Mouse (Mus musculus) CD4-positive, CD25-positive, alpha-beta regulatory T cell, adult 9 weeks (primary cell): ENCODE measurements around the gene Flt3l. TPM values are rescaled to one million over a fixed set of nuclear protein-coding genes. Genes with fewer than 3 reads are reported as not detected.

Experiments used
- polyA plus RNA-seq: library from polyadenylated mRNA; unstranded; fragments of 100-300 nt; shearing (Covaris generic); gene quantifications from one replicate; pipeline ENCODE4 v1.2.1, GENCODE M21; 2017

Flt3l gene
- polyA plus RNA-seq, result 292 TPM

DNA sequence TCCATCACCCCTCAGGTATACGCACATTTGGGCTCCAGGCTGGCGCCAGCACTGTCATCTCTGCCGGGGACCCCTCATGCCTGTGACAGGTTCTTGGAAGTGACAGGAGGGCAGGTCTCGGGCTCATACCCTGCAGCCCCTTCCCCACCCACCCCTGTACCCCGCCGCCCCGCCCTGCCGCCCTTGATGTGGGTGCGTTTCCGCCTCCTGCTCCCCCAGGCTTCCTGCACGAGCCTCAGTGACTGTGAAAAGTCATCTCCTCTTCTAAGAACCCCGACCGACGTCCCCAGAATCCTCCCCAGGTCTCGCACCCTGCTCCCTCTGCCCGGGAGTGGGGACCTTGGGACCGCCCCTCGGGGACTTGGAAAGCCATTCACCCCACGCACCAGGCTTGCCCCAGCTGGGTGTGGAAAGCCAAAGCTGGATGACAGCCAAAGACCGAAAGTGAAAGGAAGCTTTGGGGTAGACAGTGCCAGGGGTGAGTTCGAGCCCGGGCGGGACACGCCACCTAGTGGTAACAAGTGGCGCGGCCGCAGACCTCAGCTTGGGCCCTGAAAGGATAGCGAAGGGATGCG lies at the start of gene Flt3l, which contains the start of gene Gm45713:
Gene Flt3l, minus strand, starts transcription at position 440 of the 575 bp plus-strand sequence.
Gene Gm45713, minus strand, starts transcription at position 239 of the 575 bp plus-strand sequence.

DNA sequence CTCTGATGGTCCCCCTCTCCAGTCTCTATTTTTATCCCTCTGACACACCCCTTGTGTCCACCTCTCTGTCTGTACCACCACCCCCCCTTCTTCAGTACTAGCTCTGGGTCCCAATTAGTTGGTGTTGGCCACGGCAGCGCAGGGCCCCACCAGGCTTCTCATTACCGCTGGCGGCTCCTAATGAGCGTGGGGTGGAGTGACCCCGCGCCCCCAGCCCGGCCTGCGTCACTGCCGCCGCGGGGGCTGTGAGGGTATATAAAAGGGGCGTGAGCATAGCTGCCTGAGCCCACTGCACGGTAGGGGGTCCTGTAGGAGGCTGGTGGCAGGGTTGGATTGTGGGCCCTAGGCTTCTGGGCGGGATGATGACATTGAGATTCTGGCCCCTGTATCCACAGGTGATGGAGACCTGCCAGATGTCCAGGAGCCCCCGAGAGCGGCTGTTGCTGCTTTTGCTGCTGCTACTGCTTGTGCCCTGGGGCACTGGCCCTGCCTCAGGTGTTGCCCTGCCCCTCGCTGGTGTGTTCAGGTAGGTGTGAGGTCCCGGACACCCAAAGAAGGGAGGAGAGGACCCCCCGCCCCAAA lies 44.8 kb upstream of the Flt3l start, which contains the start of gene Pth2:
Gene Pth2, plus strand, starts transcription at position 100 of the 582 bp plus-strand sequence.

DNA sequence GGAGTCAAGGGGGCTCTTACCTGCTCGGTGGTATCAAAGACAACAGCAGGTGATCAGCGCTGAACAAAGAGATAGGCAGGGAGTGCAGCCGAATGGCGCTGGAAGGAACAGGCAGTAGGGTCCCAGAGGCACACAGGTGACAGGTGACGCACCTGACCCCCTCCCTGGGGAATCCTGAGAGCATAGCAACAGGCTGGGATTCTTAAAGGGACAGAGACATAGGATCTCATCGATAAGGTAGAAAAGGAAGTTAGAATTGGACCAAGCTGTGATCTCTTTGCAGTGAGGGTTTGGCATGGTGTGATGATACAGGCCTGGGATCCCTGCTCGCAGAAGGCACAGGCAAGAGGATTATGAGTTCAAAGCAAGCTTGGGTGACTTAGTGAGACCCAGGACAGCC lies 43.2 kb upstream of the Flt3l start, which contains the start of gene Gfy:
Gene Gfy, minus strand, starts transcription at position 101 of the 400 bp plus-strand sequence.

DNA sequence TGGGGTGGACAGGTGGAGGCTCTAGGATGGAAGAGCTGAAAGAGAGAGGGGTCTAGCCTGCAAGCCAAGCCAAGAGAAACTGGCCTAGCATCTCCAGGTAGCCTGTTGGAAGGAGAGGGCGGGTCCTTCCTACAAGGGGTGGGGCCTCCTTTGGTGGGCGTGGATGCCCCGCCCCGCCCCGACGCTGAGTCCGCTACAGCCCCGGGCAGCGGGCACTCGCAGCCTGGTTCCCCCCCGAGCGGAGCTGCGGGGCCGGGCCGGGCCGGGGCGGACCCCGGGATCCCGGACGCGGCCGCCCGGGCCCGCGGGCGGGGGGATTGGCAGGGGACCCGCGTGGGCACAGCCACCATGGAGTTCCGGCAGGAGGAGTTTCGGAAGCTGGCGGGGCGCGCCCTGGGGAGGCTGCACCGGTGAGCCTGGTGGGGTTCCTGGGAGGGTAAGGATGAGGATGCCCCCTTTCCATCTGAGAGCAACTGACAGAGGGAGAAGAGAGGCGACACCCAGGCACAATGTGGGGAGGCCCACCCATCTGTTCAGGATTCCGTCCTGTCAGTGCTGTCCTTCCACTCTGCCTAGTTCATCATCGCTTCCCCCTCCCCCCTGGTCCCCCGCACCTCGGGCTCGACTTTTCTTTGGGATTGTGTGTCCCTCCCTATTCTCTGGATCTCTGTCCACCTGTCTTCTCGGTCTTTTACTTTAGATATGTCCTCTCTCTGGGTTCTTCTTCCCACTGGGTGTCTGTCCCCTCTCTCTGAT lies 27.7 kb upstream of the Flt3l start, which contains the start of gene Slc17a7:
Gene Slc17a7, plus strand, starts transcription at position 215 of the 756 bp plus-strand sequence.

DNA sequence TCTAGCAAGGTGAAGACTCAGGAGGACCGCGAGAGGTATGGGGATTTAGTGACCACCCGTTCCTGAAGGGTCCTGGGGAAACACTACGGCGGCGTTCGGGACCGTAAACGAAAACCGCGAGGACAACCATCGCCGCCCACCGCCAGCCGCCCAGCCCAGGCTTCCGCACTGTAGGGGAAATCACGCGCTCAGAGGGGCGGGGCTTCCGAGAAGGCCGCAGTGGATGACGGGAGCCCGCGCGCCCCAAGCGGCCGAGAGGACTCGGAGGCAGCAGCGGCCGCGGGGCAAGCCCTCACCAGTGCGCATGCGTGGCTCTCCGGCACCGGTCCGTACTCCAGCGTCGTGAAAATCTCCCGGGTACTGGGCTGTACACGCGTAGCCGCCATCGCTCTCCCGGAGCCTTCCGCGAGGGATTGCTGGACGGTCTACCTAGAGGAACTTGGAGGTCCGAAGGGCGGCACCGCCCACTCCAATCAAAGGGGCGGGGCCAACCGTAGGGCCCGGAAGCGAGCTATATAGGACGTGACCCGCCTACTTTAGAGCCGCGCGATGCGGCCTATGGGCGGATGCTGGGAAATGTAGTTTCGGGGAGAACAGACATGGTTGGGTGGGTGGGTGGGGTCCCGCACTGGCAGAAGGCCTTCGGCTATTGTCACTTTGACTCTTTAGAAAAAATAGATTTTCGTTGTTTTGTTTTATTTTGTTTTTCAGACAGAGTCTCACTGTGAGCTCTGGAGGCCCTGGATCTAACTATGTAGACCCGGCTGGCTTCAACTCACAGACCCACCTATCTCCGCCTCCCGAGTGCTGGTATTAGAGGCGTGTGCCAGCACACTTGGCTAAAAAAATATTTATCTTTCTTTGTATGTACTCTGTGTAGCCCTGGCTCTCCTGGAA lies 18.1 kb upstream of the Flt3l start, which contains the start of the genes Pih1d1 and Aldh16a1:
Gene Pih1d1, plus strand, starts transcription at position 208 of the 897 bp plus-strand sequence.
Gene Aldh16a1, minus strand, starts transcription at position 489 of the 897 bp plus-strand sequence.

DNA sequence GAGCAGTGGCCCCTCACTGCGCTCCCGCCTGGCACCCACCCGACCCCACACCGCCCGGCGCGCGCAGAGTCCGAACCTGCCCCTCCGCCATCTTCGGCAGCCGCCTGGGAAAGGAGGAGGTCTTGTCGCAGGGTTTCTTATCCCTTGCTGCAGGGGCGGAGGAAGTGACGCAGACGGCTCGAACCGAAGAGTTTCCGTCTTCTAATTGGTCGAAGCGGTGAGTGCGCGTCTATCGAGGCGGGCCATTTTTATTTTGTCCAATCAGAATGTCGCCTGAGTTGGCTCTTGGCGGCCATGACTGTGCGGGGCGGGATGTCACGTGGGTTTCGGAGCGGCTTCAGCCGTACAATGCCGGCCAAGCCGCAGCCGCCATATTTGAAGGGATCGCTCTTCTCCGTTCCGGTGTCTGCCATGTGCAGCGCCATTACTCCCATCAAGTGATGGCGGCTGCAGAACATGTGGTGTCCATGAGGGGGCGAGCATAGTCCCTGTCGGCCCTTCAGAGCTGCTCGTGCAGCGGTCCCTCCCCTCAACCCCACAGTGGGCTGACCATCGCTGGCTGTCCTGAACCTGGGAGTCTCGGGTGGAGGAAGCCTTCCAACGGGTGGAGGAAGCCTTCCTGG lies 7.5 kb downstream of the Flt3l start, which contains the start of gene Rpl13a:
Gene Rpl13a, minus strand, starts transcription at position 138 of the 623 bp plus-strand sequence.

DNA sequence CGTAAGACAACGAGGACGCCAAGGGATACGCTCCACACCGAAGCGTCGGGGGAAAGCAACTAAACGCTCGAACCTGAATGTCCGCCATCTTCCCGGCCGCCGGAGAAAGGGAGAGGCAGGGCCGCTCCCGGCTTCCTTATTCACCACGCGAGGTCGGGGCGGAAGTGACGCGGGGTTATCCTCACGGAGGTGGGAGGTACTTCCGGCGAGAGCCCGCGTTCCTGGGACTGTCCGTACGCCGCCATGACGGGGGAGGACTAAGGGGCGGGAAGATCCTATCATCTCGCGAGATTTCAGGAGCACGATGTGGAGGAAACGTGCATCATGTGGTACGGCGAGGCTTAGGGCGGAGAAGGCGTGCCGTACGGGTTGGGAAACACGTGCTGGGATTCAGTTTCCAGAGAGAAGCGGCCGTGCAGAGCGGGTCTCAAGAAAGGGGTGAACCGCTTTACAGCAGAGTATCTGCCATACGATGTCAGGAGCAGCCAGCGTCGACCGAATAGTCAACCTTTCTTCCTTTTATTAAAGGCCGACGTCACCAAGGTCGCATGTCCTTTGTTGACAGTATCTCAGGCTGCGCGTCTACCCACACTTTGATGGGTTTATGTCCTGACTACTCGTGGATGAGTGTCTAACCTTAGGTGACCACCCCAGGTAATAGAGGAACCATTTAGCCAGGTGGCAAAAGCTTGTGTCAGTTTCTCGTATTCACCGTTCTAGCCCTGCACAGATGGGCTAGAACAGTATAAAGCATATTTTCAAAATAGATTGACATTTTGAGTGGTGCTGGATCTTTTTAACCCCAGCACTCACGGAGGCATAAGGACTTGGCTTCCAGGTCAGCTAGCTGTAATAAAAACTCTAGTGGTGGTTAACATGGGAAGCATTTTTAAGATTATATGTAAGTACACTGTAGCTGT lies 11.7 kb downstream of the Flt3l start, which contains the start of gene Rps11:
Gene Rps11, minus strand, starts transcription at position 216 of the 920 bp plus-strand sequence.

DNA sequence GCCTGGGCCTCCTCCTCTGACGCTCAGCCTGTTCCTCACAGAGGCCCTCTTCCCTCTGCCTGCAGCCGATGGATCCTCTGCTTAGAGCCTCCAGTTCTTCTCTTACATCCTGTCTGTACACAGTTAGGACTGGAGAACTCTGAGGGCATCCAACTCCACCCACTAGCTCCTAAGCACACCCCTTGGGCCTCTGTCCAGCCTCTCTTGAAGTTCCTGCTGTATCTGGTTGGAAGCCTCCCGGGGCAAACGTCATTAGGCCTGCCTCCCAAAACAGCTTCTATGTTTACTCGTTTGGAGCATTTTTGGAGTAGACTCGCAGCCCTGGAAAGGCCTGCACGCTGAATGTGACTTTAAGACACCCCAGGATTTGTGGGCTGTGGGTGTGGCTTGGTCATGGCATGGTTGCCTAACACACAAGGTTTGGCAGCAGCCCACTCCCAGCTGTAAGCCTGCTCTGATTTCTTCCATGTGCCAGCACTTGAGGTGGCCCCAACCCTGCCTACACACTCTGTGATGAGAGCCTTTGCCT lies 32.5 kb downstream of the Flt3l start, which contains the start of gene Fcgrt:
Gene Fcgrt, minus strand, starts transcription at position 200 of the 529 bp plus-strand sequence.

DNA sequence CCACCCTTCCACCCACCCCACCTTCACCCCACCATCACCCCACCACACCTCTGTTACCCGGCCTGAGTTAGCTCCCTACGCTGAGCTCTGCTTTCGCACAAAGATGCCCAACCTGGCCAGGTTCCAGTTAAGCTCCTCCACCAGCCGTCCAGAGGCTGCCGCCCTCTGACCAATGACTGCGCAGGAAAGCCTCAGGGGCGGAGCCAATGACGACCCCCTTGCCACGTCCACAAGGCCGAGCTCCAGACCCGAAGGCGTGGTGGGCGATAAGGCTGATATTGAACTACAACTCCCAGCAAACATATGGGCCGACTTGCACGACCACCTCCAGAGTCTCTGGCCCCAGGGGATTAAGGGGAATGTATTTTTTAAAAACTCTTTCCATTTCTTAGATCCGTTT lies 44.2 kb downstream of the Flt3l start, which contains the start of gene Rcn3:
Gene Rcn3, minus strand, starts transcription at position 174 of the 400 bp plus-strand sequence.

Other genes starting within 250 kb of the Flt3l start
- gene Med25, start 243.7 kb downstream of the Flt3l start, polyA plus RNA-seq, result 26.9 TPM
- gene Fuz, start 240.4 kb downstream of the Flt3l start, polyA plus RNA-seq, result 50.8 TPM
- 26.9 TPM for gene Ap2a1, start 206.9 kb downstream of the Flt3l start, polyA plus RNA-seq
- not detected for gene Tsks, start 193.2 kb downstream of the Flt3l start, polyA plus RNA-seq
- gene Cpt1c, start 161.6 kb downstream of the Flt3l start, polyA plus RNA-seq, result 0.55 TPM
- gene Prmt1, start 149.9 kb downstream of the Flt3l start, polyA plus RNA-seq, result 210 TPM
- 255 TPM for gene Irf3, start 138.8 kb downstream of the Flt3l start, polyA plus RNA-seq
- 35.2 TPM for gene Bcl2l12, start 137.7 kb downstream of the Flt3l start, polyA plus RNA-seq
- gene Scaf1, start 120.1 kb downstream of the Flt3l start, polyA plus RNA-seq, result 22.7 TPM
- 6.3 TPM for gene Rras, start 118.5 kb downstream of the Flt3l start, polyA plus RNA-seq
- gene Prr12, start 83.6 kb downstream of the Flt3l start, polyA plus RNA-seq, result 4.8 TPM
- gene Nosip, start 74.0 kb downstream of the Flt3l start, polyA plus RNA-seq, result 148 TPM
- 3.3 TPM for gene Prrg2, start 73.8 kb downstream of the Flt3l start, polyA plus RNA-seq
- 10.8 TPM for gene Rcn3, start 44.2 kb downstream of the Flt3l start, polyA plus RNA-seq
- gene Fcgrt, start 32.6 kb downstream of the Flt3l start, polyA plus RNA-seq, result 2.6 TPM
- gene Rps11, start 12.0 kb downstream of the Flt3l start, polyA plus RNA-seq, result 3,383 TPM
- 3,108 TPM for gene Rpl13a, start 7.7 kb downstream of the Flt3l start, polyA plus RNA-seq
- gene Gm45713, start 201 bp downstream of the Flt3l start, polyA plus RNA-seq, result not detected
- gene Pih1d1, start 17.9 kb upstream of the Flt3l start, polyA plus RNA-seq, result 59.4 TPM
- gene Aldh16a1, start 18.2 kb upstream of the Flt3l start, polyA plus RNA-seq, result 67.0 TPM
- gene Slc17a7, start 27.5 kb upstream of the Flt3l start, polyA plus RNA-seq, result not detected
- not detected for gene Gfy, start 43.1 kb upstream of the Flt3l start, polyA plus RNA-seq
- not detected for gene Pth2, start 44.6 kb upstream of the Flt3l start, polyA plus RNA-seq
- gene Ccdc155, start 68.5 kb upstream of the Flt3l start, polyA plus RNA-seq, result 0.32 TPM
- gene Dkkl1, start 75.7 kb upstream of the Flt3l start, polyA plus RNA-seq, result 16.0 TPM
- 2.9 TPM for gene Tead2, start 79.3 kb upstream of the Flt3l start, polyA plus RNA-seq
- gene Cd37, start 102.7 kb upstream of the Flt3l start, polyA plus RNA-seq, result 598 TPM
- not detected for gene Slc6a16, start 104.7 kb upstream of the Flt3l start, polyA plus RNA-seq
- not detected for gene Slc6a21, start 141.1 kb upstream of the Flt3l start, polyA plus RNA-seq
- 16.3 TPM for gene Trpm4, start 197.3 kb upstream of the Flt3l start, polyA plus RNA-seq
- gene Hrc, start 198.9 kb upstream of the Flt3l start, polyA plus RNA-seq, result not detected
- not detected for gene Ppfia3, start 230.6 kb upstream of the Flt3l start, polyA plus RNA-seq
- not detected for gene Lin7b, start 234.2 kb upstream of the Flt3l start, polyA plus RNA-seq